Mouse (Mus musculus) WW6 (cell line): ENCODE results near the gene Tssk2.

Source experiments
- DNase-seq: peaks from one replicate; pipeline ENCODE4 v3.0.0-alpha.2; 2013; ENCODE audit warnings: low read depth, low spot score

Gene Tssk2

GRCm38 (mm10) chr16:17945081-17945831 lies 46.8 kb downstream of the Tssk2 start:
- DNase-seq, result no peak

GRCm38 (mm10) chr16:17949421-17949877 lies 51.0 kb downstream of the Tssk2 start:
- DNase-seq, result no peak
